Mouse (Mus musculus) mouse embryonic stem cell (cell line): ENCODE results near the gene Dcakd.

Source experiments
- in situ Hi-C, 2 experiments: fragments of 300-500 bp; cut with MboI; formaldehyde crosslinking; loops; 1 replicate in 1 of 2; 3 replicates in 1 of 2; pipeline ENCODE4 v1.14.3; 2019 to 2020; ENCODE audit warnings: low sequenced_read_pairs in 2 of 2, low pct_unique_long_range_greater_than_20kb in 1 of 2, mixed read lengths in 1 of 2; ENCODE audit not compliant: unreplicated experiment in 1 of 2

Gene Dcakd

DNA sequence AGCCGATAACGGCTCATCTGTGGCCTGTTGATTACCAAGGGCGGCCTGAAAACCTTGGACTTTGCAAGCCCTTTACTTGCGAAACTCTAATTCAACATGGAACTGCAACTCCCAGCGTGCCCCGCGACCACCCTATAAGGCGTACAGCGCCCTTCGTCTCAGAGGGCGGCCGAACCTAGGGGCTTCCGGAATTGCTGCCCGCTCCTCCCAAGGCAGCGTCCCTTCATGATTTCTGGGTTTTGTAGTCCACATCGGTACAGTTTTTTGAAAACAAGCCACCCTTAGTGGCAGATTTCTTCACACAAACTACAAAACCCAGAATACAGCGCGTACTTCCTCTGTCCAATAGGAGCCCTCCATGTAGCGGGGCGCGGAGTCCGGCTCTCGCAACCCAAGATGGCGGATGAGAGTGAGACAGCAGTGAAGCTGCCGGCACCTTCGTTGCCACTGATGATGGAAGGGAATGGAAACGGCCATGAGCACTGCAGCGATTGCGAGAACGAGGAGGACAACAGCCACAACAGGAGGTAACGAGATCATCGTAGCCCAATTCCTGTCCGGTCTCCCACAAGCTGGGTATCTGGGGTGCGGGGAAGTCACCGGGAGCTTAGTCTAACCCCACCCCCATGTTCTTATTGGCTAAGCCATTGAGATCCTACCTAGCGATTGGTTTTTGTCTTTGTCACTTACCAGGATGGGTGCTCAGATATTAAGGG lies at the start of gene Dcakd, which contains the start of gene Nmt1:
Gene Dcakd (minus strand): TSS at position 158 of the 716 bp plus-strand sequence.
Gene Nmt1 (plus strand): TSS at position 15 of the 716 bp plus-strand sequence.
- in situ Hi-C loops, result no loop called here

DNA sequence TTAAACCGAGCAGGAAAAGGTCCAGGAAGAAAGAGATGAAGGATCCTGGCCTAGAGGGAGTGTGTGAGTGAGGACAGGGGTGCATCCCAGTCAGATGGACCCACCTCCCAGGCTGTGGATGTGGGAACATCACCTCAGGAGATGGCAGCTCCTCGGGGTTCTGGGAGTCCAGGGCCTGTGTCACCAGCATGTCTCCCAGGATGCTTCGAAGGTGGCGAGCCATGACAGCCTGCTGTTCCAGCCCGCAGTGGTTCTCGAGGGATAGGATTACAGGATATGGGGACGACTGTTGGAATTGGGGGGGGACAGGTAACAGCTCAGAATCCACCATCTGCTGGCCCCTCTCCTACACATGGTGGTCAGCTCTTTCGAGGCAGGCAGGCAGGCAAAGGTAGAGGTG lies 48.4 kb upstream of the Dcakd start:
- in situ Hi-C loops, result no loop called here

DNA sequence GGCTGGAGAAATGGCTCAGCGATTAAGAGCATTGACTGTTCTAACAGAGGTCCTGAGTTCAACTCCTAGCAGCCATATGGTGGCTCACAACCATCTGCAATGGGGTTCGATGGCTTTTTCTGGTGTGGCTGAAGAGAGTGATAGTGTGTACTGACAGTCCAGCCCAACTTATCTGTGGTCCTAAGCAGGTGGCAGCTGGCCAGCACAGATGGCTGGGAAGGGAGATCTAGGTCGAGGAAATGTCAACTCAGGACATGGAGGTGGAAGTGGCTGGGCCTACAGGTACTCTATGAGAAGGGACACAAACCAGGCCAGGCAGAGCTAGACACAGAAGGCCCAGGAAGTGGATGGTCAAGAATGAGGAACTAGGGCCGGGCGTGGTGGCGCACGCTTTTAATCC lies 47.9 kb upstream of the Dcakd start:
- in situ Hi-C loops, result no loop called here

DNA sequence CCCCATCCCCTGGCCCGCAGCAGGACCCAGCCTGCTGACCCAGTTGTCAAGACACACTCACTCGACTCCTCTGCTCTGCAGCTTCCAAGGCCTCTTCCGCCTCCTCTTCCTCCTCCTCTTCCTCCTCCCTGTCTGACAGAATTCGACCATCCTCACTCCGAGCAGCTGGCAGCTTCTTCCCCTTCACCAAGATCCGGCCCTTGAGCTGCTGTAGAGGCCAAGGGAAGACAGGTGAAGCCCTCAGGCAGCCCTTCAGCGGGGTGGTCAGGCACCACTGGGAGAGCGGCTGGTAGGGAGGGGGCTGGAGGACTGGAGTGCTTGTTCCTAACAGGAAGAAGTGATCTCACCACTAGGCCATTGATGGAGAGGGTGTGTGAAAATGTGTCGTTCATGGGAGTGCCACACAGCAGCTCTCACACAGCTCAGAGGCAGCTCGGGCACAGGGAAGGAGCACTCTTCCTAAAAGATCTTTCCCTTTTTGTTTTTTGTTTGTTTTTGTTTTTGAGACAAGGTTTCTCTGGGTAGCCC lies 46.7 kb upstream of the Dcakd start:
- in situ Hi-C loops, result no loop called here

DNA sequence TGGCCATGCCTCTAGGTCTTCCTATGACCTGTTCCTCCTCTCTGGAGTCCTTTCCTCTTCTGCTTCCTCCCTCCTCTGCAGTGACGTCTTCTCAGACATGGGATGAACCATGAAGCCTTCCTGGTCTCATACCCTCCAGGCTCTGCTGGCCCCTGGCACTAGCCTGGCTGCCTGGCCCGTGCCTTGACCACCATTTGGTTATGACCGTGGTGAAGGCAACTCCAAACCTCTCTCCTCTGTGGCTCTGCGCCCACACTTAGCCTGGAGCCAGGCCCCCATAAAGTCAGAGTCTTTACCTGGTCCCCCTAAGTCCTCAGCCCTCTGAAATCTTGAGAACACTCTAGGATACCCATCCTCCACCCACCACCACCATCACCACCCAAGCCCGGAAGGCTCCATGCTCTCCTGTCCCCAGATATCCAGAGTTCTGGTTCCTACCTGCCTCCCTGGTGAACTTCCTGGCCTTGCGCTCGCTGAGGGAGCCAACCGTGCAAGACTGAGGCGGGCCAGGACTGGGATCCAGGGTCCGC lies 46.1 kb upstream of the Dcakd start:
- in situ Hi-C loops, result no loop called here

DNA sequence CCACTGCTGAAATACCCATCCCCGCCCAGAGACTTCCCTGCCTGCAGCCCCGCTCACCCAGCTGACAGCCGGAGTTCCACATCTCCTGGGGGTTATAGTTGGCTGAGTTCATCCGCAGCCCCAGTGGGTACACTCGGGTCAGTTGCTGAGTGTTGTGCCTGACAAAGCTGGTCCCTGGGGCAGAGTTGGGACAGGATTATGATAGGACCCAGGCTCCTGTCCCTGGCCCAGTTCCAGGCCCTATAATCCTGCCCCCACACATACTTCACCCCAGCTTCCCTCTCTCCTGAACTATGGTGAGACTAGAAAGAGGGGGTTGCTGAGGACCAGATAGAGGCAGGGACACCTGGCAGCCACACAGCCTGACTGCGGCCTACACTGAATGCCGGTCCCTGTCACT lies 45.5 kb upstream of the Dcakd start:
- in situ Hi-C loops, result no loop called here

DNA sequence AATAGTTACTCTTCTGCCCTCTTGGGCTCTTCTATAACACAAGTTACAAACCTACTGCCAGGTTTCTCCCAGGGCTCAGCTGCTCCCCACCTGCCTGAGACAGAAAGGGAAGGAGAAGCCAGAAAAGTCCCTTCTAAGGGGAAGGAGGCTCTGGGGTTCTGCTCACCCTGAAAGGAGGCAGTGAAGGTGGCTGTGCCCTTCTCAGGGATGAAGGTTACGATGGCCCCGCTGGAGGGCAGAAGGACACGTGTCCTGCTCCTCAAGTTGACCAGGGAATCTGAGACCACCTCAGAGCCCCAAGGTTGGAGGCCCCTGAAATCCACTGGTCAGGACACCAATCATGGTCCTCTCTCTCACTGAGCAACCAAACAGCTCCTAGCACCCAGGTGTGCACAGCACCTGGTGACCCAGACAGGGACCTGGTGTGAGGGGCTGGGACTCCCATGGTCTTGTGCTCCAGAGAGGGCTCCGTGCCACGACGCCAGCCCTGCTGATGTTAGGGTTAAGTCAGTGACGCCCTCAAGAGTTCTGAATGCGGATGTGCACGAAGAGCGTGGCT lies 42.3 kb upstream of the Dcakd start:
- in situ Hi-C loops, result no loop called here

DNA sequence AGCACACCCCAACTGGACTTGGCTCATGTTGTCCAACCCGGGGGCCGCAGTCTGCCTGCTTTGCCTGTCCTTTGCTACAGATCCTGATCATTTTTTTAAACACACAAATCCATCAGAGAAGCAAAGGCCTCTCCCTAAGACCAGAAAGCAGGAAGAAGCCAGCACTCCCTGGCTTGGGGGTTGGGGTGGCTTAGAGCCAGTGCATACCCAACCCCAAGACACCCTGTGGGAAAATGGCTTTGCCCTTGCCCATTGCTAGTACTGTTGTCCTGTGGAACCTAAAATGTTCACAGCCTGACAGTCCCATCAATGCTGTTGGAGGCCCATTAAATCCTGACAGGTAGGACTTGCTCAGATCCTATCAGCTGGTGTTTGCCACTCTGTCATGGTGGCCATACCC lies 41.6 kb upstream of the Dcakd start:
- in situ Hi-C loops, result no loop called here

DNA sequence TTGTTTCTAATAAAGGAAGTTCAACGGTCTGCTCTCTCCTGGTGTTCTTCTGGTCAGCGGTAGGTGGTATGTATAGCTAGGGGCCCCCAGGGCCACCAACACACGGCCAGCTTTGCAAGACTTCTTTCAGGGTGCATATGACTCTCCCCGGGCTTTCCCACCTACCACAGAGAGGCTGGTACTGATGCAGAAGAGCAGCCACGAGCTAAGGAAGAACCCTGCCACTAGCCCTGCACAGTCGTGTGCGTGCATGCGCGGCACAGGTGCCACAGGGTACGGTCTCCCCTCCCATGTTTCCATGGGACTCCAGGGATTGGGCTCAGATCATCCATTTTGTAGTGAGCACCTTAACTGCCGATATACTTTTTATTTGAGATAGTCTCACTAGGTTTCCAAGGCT lies 40.8 kb upstream of the Dcakd start:
- in situ Hi-C loops, result no loop called here

DNA sequence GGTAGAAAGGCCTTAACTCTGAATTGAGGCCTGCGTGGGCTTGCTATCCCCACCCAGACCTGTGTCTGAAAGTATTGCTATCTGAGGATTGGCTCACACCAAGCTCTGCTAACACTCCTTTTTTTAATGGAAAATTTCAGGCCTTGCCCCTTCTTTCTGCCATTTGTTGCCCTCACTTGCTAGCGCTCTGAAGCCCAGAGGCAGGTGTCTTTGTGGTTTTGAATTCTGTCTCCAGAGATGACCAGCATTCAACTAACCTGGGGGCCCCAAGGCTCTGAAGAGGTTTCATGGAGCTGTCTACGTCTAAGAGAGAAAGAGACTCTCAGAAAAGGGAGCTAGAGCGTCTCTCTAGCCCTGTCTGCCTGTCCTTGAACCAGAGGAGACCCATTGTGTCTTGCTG lies 40.1 kb upstream of the Dcakd start:
- in situ Hi-C loops, result no loop called here

DNA sequence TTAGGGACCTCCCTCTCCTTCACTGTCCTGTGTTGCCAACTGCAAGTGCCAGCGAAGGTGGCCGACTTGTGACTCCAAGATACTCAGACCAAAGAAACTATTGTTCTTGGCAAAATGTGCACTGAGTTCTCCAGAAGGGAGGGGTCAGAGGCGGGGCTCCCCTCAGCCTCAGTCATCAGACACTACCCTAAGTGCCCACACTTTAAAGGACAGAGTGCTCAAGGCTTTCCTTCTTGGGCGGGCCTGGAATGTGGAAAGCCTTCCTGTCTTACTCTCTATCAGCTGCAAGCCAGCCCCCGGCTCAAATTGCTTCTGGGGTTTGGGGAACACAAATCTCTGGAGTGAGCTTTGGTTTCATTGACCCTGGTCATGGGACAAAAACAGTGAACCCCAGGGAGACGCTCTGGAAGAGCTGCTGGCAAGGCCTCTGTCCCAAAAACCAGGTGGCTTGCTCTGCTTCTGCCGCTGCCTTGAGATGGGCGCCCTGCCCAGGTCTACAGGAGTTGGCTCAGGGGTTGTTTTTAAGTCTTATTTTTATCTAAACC lies 39.4 kb upstream of the Dcakd start:
- in situ Hi-C loops, result no loop called here

DNA sequence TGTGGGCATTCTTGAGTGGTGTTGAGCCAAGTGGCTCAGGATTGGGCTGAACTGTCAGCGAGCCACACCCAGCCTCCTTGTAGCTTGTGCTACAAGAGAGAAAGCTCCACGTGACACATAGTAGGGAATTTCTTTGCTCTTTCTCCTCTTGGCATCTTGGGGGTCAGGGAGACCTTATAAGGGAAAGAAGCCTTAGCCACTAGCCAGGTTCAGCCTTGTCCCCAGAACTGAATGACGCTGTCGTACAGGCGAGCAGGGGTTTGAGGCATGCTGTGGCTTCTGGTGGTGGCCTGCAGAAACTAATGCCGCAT lies 38.9 kb upstream of the Dcakd start:
- in situ Hi-C loops, result no loop called here

DNA sequence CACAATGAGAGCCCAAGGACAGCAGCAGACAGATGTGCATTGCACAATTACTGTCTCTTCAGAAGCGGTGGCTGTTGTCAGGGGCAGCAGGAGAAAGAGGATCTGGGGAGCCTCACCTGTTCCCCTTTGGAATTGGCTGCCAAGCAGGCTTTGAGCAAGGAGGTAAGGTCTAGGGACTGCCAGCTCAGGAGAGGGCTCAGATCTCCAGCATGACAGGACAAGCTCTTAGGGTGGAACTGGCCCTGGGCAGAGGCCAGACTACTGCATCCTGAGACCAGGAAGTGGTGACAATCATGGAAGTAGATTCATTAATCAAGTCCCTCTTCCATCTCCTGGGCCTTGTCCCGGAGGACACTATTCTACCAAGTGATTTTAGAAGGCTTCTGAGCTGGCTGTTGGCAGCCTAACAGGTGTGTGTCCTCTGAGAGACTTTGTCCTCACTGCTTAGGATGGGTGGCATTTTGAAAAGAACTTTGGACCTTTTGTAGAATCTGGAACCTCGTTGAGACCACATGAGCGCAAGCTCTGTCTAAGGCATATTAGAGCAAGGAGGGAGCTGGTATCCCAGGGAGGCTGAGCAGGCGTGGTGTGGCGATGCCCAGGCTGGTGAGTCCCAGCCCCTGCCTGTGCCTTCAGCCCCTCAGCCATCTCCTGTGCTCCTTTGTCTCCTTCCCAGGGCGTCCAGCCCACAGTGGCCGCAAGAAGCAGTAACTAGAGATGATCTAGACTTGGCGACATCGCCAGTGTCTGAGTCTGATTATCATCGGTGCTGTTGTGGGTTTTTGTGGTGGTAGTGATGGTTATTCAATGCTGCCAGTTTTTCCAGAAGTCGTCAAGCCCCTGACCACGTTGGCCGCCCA lies 38.3 kb upstream of the Dcakd start:
- in situ Hi-C loops, result no loop called here

DNA sequence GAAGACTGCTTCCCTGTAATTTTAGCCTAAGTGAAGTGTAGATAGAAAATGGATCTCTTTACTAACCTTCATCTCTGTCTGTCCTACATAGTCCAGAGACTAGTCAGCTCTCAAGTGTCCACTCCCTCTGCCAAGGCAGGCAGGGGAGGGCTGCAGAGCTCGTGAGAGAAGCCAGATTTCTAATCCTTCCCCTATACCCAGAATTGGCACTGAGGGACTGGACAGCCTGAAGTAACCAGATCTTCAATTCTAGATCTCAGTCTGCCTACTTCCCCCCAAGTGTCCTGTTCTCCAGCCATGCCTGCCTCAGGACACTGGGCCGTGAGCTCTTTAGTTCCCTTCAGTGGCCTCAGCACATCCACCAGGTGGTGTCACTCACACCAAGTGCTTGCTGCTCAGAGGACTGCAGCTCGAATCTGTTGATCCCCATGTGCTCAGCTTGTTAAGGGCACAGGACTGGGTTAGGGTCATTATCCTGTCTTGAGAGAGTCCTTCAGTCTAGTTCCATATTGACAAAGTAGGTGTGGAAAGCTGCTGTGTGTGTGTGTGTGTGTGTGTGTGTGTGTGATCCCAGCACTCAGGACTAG lies 30.5 kb upstream of the Dcakd start:
- in situ Hi-C loops, result no loop called here

DNA sequence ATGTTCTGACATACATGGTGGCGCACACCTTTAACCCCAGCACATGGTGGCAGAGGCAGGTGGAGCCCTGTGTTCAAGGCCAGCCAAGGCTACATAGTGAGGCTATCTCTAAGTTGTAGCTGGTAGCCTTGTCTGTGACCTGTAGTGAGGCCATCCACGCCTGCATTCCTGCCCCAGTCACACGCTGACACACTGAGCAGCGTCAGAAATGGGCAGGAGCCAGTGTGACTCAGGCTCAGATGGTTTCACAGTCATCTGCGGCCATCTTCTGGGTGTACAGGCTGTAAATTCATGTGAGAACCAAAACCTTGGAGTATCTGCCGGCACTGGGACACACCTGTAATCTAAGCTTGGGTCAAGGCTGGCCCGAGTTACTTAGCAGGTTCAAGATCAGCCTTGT lies 28.5 kb upstream of the Dcakd start:
- in situ Hi-C loops, result no loop called here

DNA sequence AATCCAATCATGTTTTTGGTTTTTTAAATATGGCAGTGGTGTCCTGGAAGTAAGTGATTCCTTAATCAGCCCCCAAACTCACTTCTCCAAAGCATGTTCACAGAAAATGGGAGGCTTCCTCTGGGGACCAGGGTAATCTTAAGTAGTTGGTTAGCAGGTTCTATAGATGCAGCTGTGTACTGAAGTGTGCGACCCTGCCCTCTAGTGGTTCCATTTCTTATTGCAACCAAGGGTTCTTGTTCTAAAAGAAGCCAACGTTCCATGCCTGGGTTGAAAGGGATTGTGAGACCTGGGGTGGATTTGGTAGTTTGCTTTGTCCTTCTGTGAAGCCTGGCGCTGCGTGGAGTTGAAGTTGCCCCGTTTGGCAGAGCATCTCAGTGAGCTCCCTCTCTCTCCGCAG lies 26.7 kb upstream of the Dcakd start:
- in situ Hi-C loops, result no loop called here

DNA sequence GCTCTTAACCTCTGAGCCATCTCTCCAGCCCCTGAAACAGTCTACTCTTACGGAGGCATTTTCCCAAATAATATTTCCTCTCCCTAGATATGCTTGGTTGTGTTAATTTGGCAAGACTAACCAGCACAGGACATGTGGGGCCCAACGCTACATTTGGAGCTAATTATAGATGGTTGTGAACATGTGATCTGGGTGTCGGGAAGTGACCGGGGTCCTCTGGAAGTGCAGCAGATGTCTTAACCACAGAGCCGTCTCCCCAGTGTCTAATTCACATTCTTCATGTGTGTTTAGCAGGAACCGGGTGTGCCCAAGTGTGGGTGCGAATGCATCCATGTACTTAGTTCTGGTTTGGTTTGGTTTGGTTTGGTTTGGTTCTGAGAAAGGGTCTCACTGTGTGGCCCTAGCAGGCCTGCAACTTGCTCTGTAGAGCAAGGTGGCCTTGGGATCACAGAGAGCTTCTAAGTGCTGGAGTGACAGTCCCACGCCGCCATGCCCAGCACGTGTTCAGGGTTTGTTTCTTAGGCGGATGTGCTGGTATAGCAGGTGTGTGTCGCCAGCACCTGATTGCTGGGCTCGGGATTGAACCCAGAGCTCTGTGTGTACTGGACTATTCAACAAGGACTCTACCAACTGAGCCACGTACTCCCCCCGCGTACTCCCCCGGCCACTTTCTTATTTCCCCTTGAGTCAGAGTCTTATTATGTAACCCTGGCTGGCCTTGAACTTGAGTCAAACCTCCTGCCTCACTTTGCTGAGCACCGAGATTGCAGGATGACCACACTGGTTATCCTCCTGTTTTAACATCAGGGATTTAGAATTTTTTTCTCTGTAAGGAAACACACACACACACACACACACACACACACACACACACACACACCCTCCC lies 25.3 kb upstream of the Dcakd start:
- in situ Hi-C loops, result no loop called here

DNA sequence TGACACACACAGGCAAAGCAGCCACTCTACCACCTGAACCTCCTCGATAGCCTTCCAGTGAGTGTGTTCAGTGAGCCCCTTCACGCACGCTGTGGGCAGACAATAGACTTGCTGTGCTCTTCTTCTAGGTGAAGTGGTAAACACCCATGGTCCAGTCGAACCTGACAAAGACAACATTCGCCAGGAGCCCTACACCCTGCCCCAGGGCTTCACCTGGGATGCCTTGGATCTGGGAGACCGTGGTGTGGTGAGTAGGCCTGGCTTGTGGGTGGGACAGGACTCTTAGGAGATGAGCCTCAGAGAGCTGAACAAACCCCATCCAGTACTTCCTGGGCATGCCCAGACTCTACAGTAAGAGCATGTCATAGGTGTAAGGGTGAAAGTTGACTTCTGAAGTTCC lies 23.9 kb upstream of the Dcakd start:
- in situ Hi-C loops, result no loop called here
